Mouse (Mus musculus) heart, adult 8-10 months (tissue): Measurements from ENCODE around the gene Timm29. TPM values are rescaled to one million over a fixed set of nuclear protein-coding genes. Genes with fewer than 3 reads are reported as not detected.
"Not testable (repeated sequence)": the region's sequence is repeated elsewhere in the genome, so short reads cannot be mapped to it uniquely, and the experiment has no call there.

Experiments
- DNase-seq: peaks from one replicate; pipeline ENCODE4 v3.0.0; 2022; ENCODE audit warnings: low spot score
- total RNA-seq, 4 experiments: library from RNA; stranded (reverse); gene quantifications; 2 replicates each; pipeline ENCODE4 v1.2.4; 2022

The Timm29 gene
- total RNA-seq, 4 experiments from 2014 or later: 61.0 to 67.1 (median 66.5) TPM

GRCm38 (mm10) chr9:21578226-21578625 lies 14.3 kb upstream of the Timm29 start:
- DNase-seq: no peak

GRCm38 (mm10) chr9:21585401-21585800 lies 7.1 kb upstream of the Timm29 start:
- DNase-seq: no peak

GRCm38 (mm10) chr9:21587678-21588349 lies 4.7 kb upstream of the Timm29 start:
- no peak for DNase-seq

GRCm38 (mm10) chr9:21588350-21588749 lies 4.2 kb upstream of the Timm29 start:
- DNase-seq: no peak

- no peak for DNase-seq
Measured at GRCm38 (mm10) chr9:21589538-21589937, 3.0 kb upstream of the Timm29 start.

- no peak for DNase-seq
Measured at GRCm38 (mm10) chr9:21591127-21591830, 1.2 kb upstream of the Timm29 start.

GRCm38 (mm10) chr9:21591831-21592702 lies 455 bp upstream of the Timm29 start:
- no peak for DNase-seq

GRCm38 (mm10) chr9:21593122-21593721 lies 700 bp downstream of the Timm29 start:
- no peak for DNase-seq

GRCm38 (mm10) chr9:21594350-21594749 lies 1.8 kb downstream of the Timm29 start:
- DNase-seq: not testable (repeated sequence)

GRCm38 (mm10) chr9:21594838-21595237 lies 2.3 kb downstream of the Timm29 start:
- DNase-seq: no peak

GRCm38 (mm10) chr9:21598198-21598597 lies 5.7 kb downstream of the Timm29 start:
- DNase-seq: no peak

GRCm38 (mm10) chr9:21600186-21600585 lies 7.7 kb downstream of the Timm29 start:
- no peak for DNase-seq

- DNase-seq: no peak
Measured at GRCm38 (mm10) chr9:21601073-21601472, 8.6 kb downstream of the Timm29 start.

- DNase-seq: peak; percentile 66
Measured at GRCm38 (mm10) chr9:21601722-21602399, 9.3 kb downstream of the Timm29 start.

GRCm38 (mm10) chr9:21604119-21604518 lies 11.6 kb downstream of the Timm29 start:
- DNase-seq: no peak

GRCm38 (mm10) chr9:21605865-21606264 lies 13.3 kb downstream of the Timm29 start:
- no peak for DNase-seq

- no peak for DNase-seq
Measured at GRCm38 (mm10) chr9:21606648-21607047, 14.1 kb downstream of the Timm29 start.

GRCm38 (mm10) chr9:21609861-21610260 lies 17.3 kb downstream of the Timm29 start:
- no peak for DNase-seq

GRCm38 (mm10) chr9:21614864-21615616 lies 22.5 kb downstream of the Timm29 start:
- no peak for DNase-seq

- peak; percentile 99 for DNase-seq
Measured at GRCm38 (mm10) chr9:21615617-21616231, 23.2 kb downstream of the Timm29 start, which contains the start of gene Smarca4. Gene Smarca4, plus strand, starts transcription at chr9:21616169.
